Mouse (Mus musculus) monocyte, adult 2 months (primary cell): ENCODE data around the gene Marf1.

ENCODE experiments used
- DNase-seq, 2 experiments: peaks; one replicate each; pipeline ENCODE4 v3.0.0; 2022; ENCODE audit warnings: low spot score in 2 of 2, low read depth in 1 of 2

Gene Marf1

DNA sequence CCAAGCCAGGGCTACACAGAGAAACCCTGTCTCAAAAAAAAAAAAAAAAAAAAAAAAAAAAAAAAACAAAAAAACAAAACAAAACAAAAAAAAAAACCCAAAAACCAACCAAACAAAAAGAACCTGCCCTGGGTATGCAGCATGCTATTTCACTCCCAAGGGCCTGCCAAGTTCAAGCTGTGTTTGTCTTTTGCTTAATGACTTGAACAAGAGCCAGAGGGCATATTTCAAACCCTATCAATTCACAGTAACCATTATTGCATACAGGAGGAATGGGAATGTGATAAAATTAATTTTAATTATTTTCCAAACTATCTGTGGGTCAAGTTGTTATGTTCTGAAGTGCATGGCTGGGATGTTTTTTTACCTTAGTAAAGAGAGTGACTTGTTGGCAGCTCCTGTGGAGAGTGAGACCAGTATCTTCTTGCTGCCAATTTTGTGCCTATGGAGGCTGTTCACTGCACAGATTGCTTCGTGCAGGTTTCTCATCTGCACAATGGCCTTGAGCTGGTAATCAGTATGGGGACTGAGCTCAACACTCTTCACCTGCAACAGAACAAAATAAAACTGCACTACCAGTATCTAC is 25.1 kb downstream of the Marf1 start:
- DNase-seq, result no peak

- no peak for DNase-seq
Measured at GRCm38 (mm10) chr16:14135014-14135413, 28.1 kb downstream of the Marf1 start.

- no peak for DNase-seq
Measured at GRCm38 (mm10) chr16:14131838-14132237, 31.3 kb downstream of the Marf1 start.

DNA sequence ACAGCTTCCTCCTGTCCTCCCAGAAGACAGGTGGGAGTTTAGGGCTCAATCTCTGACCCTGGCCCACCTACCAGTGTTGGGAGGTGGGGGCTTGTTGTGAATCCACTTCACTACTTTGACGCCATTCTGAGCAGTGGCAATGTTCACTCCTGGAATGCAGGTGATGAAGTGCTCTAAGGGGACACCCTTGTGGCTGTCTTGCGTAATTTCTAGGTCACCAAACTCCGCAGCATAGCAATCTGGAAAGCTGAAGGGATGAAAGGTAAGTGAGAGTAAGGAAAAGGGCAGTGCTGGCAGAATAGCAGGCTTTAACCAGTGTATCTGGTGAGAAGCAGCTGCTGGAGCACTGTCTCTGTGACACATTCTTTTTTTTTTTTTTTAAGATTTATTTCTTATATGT is 31.8 kb downstream of the Marf1 start:
- DNase-seq, result no peak

DNA sequence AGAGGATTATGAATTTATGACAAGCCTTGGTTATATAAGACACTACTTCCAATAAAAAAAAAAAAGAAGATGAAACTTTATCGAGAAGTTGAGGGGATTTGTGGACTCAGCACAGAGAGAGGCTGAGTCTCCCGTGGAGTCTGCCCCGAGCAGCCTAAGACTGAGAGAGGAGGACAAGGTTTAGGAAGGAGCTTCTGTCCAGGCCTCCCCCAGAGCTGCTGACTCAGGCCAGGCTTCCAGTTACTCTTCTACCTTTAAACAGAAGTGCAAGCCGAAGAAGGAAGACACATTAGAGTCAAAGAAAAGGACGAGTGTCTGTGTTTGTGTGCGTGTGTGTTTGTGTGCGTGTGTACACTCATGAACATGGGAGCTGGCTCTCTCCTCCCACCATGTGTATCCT is 32.4 kb downstream of the Marf1 start:
- no peak for DNase-seq

DNA sequence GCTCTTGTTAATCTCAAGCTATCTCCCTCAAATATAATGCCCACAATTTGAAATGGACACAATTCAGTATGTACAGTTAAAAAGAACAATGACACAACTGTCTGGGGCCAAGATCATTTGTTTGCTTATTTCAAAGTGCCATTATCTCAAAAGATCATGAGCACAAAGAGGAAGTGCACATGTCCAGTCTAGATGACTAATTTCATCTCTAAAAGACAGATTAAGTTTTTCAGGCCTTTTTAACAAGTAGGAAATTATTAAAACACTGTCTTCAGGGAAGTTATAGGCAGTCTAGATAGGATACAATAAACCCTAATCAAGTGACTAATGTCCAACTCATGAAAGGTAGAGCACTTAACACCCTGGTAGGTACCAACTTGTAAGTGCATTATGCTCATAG is 34.2 kb downstream of the Marf1 start:
- DNase-seq, result no peak

GRCm38 (mm10) chr16:14125253-14125652 is 37.9 kb downstream of the Marf1 start:
- DNase-seq, result no peak

DNA sequence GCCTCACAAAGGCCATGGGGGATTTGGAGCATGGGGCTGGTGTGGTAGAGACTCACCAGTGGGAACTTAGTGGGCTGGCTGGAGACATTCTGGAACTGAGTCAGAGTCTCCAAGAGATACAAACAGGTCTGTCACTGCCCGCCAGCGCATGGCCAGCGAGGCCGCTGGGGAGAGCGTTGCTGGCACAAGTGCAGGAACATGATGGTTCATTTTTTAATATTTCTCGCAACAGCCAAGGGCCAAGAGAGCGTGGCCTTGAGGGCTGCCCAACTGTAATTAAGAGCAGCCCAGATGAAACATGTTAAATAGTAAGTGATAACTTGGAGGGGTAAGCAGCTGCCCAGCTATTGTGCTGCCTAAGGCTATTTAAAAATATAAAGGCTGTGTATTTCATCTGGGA is 38.4 kb downstream of the Marf1 start:
- DNase-seq, result no peak

- DNase-seq, result no peak
Measured at GRCm38 (mm10) chr16:14123901-14124300, 39.2 kb downstream of the Marf1 start.

DNA sequence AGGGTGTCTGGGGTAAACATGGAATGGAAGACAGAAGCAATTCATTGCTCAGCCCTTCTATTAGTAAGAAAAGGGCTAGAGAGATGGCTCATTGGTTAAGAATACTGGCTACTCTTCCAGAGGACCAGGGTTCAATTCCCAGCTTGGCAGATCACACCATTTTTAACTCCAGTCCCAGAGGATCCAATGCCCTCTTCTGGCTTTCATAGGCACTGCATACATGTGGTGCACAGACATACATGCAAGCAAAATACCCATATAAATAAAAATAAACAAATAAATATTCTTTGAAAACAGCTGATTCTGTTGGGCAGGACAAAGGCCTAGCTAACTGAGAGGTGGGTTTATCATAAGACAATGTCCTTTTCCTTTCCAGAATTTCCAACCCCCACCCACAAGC is 40.6 kb downstream of the Marf1 start:
- DNase-seq, result no peak

DNA sequence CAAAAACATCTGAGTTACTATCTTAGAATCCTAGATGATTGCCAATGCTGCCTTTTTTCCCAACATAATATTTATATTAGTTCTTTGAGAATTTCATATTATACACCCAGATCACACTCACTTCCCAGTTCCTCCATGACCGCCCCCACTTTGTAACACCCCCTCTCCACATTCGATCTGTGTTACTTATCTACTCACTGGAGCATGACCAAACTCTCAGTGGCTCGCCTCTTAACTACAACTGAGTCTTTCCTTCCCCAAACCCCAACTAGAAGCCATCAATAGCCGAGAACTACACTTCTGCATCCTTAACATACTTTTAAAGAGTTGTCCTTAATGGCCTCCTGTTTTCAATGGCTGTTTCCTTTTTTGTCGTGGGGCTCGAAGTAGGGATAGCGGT is 41.6 kb downstream of the Marf1 start:
- no peak for DNase-seq

DNA sequence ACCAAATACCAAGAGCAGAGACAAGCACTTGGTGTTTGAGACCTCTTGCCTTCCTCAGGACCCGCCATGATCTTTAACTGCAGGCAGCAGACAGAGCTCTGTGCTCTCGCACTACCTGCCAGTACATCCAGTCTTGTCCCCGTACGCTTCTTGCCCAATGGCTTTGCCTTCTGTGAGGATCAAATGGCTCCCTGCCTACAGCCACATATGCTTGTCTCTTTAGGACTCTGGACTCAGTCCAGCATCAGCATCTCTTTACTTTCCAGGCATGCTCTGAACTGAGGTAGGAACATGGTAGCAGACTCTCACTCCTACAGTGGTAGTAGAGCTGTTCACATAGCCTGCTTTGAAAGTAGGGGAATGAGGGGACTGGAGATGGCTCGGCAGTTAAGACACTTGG is 42.2 kb downstream of the Marf1 start:
- no peak for DNase-seq

DNA sequence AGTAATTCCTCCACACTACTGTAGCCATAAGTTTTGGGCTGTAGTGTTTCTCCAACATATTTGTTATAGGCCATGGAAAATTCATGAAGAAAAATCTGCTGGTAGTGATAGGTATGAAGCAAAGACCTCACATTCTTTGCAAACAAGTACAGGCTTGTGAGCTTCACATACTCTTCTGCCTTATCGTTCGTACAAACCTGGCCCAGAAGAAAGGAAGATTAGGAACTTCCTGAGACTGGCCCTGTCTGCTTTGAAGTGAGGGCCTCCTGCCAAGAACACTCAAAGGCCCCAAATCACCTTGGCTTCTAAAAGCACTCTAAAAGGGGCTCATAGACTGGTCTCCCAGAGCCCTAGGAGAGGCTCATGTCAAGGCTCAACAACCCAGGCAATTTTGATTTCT is 45.9 kb downstream of the Marf1 start:
- DNase-seq, result no peak

DNA sequence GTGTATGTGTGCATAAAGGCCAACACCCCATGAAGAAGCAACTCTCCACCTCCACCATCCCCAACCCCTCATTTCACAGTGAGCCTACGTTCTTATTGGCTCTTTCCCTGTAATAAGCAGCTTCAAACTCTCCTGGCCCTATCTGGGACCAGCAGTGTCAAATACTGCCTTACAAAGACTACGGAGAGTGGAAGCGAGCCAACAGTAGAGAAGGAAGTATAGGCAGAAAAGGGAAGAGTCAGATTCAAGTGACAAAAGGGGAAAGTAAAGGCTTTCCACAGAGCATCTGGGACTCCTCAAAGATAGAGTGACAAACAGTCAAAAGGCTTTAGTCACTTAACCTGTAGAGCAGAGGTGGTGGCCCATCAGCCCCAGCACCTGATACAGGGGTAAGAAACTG is 50.4 kb downstream of the Marf1 start:
- DNase-seq, result no peak

- DNase-seq, result no peak
Measured at GRCm38 (mm10) chr16:14112133-14112532, 51.0 kb downstream of the Marf1 start.

- DNase-seq, result no peak
Measured at GRCm38 (mm10) chr16:14110922-14111321, 52.2 kb downstream of the Marf1 start.

GRCm38 (mm10) chr16:14109651-14110230 is 53.4 kb downstream of the Marf1 start:
- DNase-seq, result no peak

DNA sequence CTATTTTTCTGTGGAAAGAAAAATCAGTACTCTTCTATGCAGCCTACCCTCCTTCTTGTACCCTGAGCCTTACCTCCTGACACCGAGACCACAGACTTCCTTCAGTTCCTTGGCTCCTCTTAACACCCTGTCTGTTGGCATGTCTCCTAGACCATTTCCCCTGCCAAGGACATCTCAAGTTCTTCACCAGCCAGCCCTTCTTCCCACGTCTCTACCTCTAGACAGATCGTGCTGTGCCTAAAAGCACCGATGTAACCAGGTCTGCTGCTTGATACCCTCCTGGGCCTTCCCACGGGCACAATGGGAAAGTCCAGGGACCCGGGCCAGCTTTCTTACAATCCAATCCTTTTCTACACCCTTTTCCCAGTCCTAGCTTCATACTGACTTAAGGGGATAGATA is 57.3 kb downstream of the Marf1 start:
- no peak for DNase-seq

GRCm38 (mm10) chr16:14091771-14092170 is 71.4 kb downstream of the Marf1 start:
- DNase-seq, result no peak

- no peak for DNase-seq
Measured at GRCm38 (mm10) chr16:14089296-14089695, 73.9 kb downstream of the Marf1 start.

DNA sequence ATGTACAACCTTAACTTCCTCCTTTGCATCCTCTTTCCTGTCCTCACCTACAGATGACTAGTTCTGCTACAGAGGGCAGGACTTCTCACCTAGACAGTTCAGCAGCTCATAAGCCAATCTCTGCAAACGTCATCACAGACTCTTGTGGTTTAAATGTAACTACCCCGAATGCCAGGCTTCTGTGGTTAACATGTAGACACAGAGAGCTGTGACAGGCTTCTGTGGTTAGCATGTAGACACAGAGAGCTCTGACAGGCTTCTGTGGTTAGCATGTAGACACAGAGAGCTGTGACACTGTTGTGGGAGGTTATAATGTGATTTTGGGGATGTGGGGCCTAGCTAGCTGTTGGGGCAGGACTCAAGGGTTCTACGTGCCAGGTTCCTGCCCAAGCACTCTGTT is 74.9 kb downstream of the Marf1 start:
- DNase-seq, result peak; percentile 3 to 23

DNA sequence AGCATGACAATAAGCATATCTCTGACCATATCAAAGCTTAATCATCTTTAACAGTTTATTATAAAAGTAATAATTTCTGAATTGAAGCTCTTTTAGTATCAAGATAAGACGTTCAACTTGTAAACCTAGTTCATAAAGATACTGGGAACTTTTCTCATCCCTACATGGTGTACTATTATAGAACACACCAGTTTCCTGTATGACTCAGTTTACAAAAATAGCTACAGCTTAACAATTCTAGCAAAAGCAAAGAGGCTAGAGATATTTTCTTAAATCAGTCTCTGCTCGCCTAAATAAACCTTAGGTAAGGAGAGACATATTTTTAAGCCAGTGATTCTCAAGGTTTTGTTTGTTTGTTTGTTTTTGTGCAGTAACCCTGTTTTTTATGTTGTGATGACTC is 80.2 kb downstream of the Marf1 start:
- DNase-seq, result no peak

DNA sequence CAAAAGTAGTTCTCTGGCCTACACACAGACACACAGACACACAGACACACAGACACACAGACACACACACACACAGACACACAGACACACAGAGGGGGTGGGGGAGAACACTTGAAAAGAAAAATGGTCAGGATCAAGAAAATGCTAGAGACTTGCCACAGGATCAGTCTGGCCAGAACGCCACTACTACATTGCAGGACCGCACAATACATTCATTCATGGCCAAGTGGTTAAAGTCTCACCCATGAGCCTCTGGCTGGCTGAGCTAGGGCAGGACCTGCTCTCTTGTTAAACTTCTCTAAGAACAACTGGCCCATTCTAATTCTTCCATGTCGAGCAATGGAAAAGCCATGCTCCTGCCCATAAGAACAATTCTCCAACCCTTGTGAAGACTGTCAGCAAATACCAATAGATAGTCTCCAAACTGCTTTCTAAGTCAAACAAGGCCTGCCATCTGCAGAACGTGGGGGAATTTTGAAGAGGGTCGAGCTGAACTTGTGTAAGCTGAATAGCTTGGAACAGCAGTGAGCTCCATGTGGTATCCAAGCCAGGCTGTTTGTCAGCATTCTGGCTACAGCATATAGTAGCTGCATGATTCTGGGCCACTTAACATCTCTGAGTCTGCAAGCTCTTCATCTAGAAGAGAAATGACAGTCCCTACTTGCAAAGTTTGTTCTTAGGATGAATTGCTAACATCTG is 92.5 kb downstream of the Marf1 start:
- no peak for DNase-seq
